Mouse (Mus musculus) frontal cortex, postnatal 14 days (tissue): ENCODE measurements around the gene Klk8.

Source experiments
- DNase-seq, 2 experiments: peaks; one replicate each; pipeline ENCODE4 v3.0.0; 2022; ENCODE audit warnings: low spot score in 2 of 2

The Klk8 gene

GRCm38 (mm10) chr7:43791591-43791990 lies 5.8 kb upstream of the Klk8 start, which contains the start of gene Klk9:
Gene Klk9 (plus strand): TSS chr7:43791891.
- DNase-seq = no peak

GRCm38 (mm10) chr7:43796355-43796754 lies 1.0 kb upstream of the Klk8 start:
- no peak for DNase-seq

DNA sequence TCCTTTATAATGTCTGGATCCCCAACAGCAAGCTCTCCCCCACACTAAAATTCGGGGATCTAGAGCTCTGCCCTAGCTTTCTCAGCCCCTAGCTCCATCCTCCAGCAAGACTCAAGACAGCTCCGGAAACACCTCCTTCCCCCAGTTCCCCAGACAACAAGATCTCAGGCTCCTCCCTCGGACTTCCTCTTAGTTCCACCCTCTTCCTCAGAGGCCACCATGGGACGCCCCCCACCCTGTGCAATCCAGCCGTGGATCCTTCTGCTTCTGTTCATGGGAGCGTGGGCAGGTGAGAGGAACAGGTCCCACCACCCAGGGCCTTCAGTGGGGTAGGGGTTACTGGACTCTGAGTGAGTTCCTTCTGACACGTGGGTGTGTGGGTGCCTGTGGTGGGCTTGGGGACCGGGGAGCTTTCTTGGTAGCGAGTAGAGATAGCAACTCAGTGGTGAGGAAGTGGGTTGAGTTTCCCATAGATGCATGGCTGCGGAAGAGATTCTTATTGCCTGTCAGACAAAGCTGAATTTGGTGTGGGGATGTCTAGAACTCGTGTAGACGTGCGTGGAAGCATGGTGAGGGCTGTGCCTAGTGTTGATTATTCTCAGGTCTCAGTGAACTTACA lies 576 bp downstream of the Klk8 start:
- no peak for DNase-seq

- DNase-seq = no peak
These were observed 2.5 kb downstream of the Klk8 start for GRCm38 (mm10) chr7:43799876-43800275.

DNA sequence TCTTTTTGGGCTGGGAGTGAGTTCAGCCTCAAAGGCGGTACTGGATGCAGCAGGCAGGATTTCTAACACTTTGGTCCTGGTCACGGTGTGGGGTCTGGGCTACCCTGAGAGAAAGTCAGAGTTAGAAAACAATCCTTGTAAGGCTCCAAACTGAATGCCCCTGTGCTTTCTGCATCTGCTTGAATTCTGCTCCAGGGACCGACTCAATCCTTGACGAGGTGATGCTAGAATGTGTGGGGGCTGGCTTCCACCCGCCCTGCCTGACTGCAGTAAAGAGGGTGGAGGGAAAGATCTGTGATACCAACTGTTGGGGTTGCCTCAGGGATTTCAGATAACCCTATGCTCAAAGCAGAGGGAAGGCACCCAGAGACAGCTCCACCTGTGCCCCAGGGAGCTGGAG lies 13.6 kb downstream of the Klk8 start, which contains the start of gene Klk7:
TSS of gene Klk7 (plus strand) at position 301 of the 400 bp plus-strand sequence.
- DNase-seq = no peak

GRCm38 (mm10) chr7:43815211-43815610 lies 17.8 kb downstream of the Klk8 start:
- no peak for DNase-seq

GRCm38 (mm10) chr7:43816746-43817145 lies 19.4 kb downstream of the Klk8 start:
- DNase-seq = no peak

- DNase-seq = no peak
These were observed 24.2 kb downstream of the Klk8 start for GRCm38 (mm10) chr7:43821581-43821980.

- DNase-seq = no peak
These were observed 26.8 kb downstream of the Klk8 start, which contains the start of gene Klk6 for GRCm38 (mm10) chr7:43824199-43824598. Gene Klk6 (plus strand): TSS chr7:43824499.

DNA sequence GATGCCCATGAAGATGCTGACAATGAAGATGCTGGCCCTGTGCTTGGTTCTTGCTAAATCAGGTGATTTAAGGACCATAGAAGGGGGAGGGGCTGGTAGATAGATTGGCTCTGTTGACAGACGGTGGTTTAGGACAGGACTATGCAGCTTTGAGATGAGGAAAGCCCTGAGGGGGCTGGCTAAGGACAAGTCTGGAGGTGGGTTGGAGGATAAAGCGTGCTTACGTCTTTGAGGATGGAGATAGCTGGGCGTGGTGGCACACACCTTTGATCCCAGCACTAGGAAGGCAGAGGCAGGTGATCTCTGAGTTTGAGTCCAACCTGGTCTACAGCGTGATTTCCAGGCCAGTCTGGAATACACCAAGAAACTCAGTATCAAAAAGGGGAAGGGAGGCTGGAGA lies 28.7 kb downstream of the Klk8 start:
- DNase-seq = no peak

DNA sequence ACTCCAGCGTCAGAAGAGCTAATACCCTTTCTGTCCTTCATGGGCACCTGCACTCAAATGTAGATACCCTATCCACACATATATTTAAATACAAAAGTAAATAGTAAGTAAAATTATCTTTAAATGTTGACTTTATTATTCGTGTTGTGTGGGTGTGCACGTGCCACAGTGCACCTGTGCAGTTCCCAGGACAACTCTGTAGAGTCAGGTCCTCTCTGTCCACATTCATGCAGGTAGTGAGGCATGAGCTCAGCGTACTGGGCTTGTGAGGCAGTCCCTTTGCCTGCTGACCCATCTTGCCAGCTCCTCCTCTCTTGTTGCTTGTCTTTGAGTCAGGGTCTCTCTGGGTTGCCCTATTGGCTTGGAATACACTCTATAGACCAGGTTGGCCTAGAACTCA lies 30.3 kb downstream of the Klk8 start:
- DNase-seq = no peak

GRCm38 (mm10) chr7:43829006-43829405 lies 31.6 kb downstream of the Klk8 start:
- no peak for DNase-seq

GRCm38 (mm10) chr7:43841701-43842100 lies 44.3 kb downstream of the Klk8 start, which contains the start of gene Klk5:
Gene Klk5 (plus strand): TSS chr7:43841971.
- DNase-seq = no peak

- DNase-seq = no peak
These were observed 46.4 kb downstream of the Klk8 start for GRCm38 (mm10) chr7:43843801-43844200.

DNA sequence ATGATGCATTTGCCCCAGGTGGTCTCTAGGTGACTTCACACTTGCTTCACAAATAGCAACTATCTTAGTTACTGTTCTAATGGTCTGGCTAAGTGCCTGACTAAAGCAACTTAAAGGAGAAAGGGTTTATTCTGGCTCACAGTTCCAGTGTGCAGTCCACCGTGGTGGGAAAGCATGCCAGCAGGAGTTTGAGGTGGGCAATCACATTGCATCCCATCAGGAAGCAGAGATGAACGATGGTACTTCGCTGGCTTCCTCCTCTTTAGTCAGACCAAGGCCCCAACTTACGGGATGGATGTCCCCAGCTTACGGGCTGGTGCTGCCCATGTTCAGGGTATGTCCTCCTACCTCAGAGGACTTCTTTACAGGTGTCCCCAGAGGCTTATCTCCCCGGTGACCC lies 54.2 kb downstream of the Klk8 start:
- DNase-seq = no peak
